Mouse (Mus musculus) forebrain, embryonic 10.5 days (tissue): ENCODE results near the gene H2-D1. TPM values are rescaled to one million over a fixed set of nuclear protein-coding genes. Genes with fewer than 3 reads are reported as not detected.

Experiments
- DNase-seq: peaks from one replicate; pipeline ENCODE4 v3.0.0-alpha.2; 2017; ENCODE audit warnings: low spot score; ENCODE audit errors: extremely low spot score
- H3K27ac ChIP-seq: fragments of 300-500 bp; sonication (generic); 2 replicates; pipeline ENCODE4 v1.5.1; 2016; ENCODE audit warnings: mild to moderate bottlenecking
- H3K27me3 ChIP-seq: fragments of 300-500 bp; sonication (generic); 2 replicates; pipeline ENCODE4 v1.6.1; 2016; ENCODE audit warnings: mild to moderate bottlenecking; ENCODE audit not compliant: poor library complexity, severe bottlenecking
- H3K36me3 ChIP-seq: fragments of 300-500 bp; sonication (generic); replicated peaks from 2 replicates; pipeline ENCODE4 v1.6.1; 2016; ENCODE audit warnings: mild to moderate bottlenecking, moderate library complexity
- H3K4me1 ChIP-seq: fragments of 300-500 bp; sonication (generic); 2 replicates; pipeline ENCODE4 v1.6.1; 2016
- H3K4me3 ChIP-seq: fragments of 300-500 bp; sonication (generic); 2 replicates; pipeline ENCODE4 v1.5.1; 2016; ENCODE audit warnings: mild to moderate bottlenecking, moderate library complexity
- H3K9me3 ChIP-seq: fragments of 300-500 bp; sonication (generic); 2 replicates; pipeline ENCODE4 v1.6.1; 2016; ENCODE audit warnings: mild to moderate bottlenecking, moderate library complexity
- WGBS: fragments of 180-500 bp; shearing (Covaris S2); methylation state at CpG from one replicate; pipeline ENCODE4 v1.1.7; 2016; 5-methylcytosine and 5-hydroxymethylcytosine counted together
- polyA plus RNA-seq: library from polyadenylated mRNA; unstranded; fragments of >200 nt; fragmentation: Nextera tagmentation; extraction: Ambion mirVana; gene quantifications from 2 replicates; pipeline ENCODE4 v1.2.1, GENCODE M21; 2016

Gene H2-D1
- polyA plus RNA-seq, result 57.8 and 58.6 TPM in 2 replicates

- WGBS, result under 1% methylated on average over 64 of the region's 73 CpGs
- Histone ChIP-seq H3K4me3 (peak within 1 kb of the TSS; percentile 82), H3K36me3 (no peaks in the 10 kb centered on the region), H3K27ac (peak within 1 kb of the TSS; percentile 83), H3K27me3 (peaks cover 56% of the 10 kb centered on the region), H3K4me1 (peaks cover 23% of the 10 kb centered on the region), H3K9me3 (no peaks in the 10 kb centered on the region)
- DNase-seq, result peak; percentile 83
Measured at GRCm38 (mm10) chr17:35262664-35263522, at the start of gene H2-D1. TSS of gene H2-D1 (plus strand) at chr17:35262730.

GRCm38 (mm10) chr17:35213071-35213470, 49.5 kb upstream of the H2-D1 start:
- WGBS, result 89% methylated on average over 5 of the region's 5 CpGs
- no peaks in the 10 kb centered on the region for H3K9me3 ChIP-seq
- H3K27ac ChIP-seq, result no peak overlapping the region
- DNase-seq, result no peak
- no peak overlapping the region for H3K4me3 ChIP-seq
- no peaks in the 10 kb centered on the region for H3K36me3 ChIP-seq
- H3K4me1 ChIP-seq, result peaks cover 14% of the 10 kb centered on the region; the same call in 1 of the 2 replicates
- no peaks in the 10 kb centered on the region for H3K27me3 ChIP-seq

GRCm38 (mm10) chr17:35218516-35219193, 43.9 kb upstream of the H2-D1 start:
- WGBS, result 83% methylated on average over 18 of the region's 18 CpGs
- Histone ChIP-seq H3K27me3 (no peaks in the 10 kb centered on the region), H3K4me1 (peaks cover 5% of the 10 kb centered on the region; the same call in 1 of the 2 replicates), H3K36me3 (peaks cover 43% of the 10 kb centered on the region), H3K4me3 (no peak overlapping the region), H3K9me3 (no peaks in the 10 kb centered on the region), H3K27ac (no peak overlapping the region)
- DNase-seq, result no peak

GRCm38 (mm10) chr17:35219601-35220041, 42.9 kb upstream of the H2-D1 start:
- Histone ChIP-seq H3K27ac (no peak overlapping the region), H3K4me3 (no peak overlapping the region), H3K9me3 (no peaks in the 10 kb centered on the region), H3K4me1 (0 out of 2 replicates have a peak, but pooled peaks cover under 1% of the 10 kb centered on the region), H3K27me3 (no peaks in the 10 kb centered on the region), H3K36me3 (peaks cover 50% of the 10 kb centered on the region)
- DNase-seq, result no peak
- WGBS, result 88% methylated on average over 6 of the region's 6 CpGs

GRCm38 (mm10) chr17:35220156-35220952, 42.2 kb upstream of the H2-D1 start, which contains the start of gene Gm16181:
TSS of gene Gm16181 (plus strand) at chr17:35220834.
- H3K27ac ChIP-seq, result no peak within 1 kb of the TSS
- 87% methylated on average over 28 of the region's 28 CpGs for WGBS

GRCm38 (mm10) chr17:35222299-35222698, 40.2 kb upstream of the H2-D1 start:
- no peak for DNase-seq
- H3K9me3 ChIP-seq, result no peaks in the 10 kb centered on the region
- 87% methylated on average over 6 of the region's 6 CpGs for WGBS
- H3K27ac ChIP-seq, result no peak overlapping the region
- no peak overlapping the region for H3K4me3 ChIP-seq
- H3K4me1 ChIP-seq, result no peaks in the 10 kb centered on the region
- peaks cover 72% of the 10 kb centered on the region for H3K36me3 ChIP-seq
- H3K27me3 ChIP-seq, result no peaks in the 10 kb centered on the region

More at GRCm38 (mm10) chr17:35220156-35220952, 42.2 kb upstream of the H2-D1 start, which contains the start of gene Gm16181:
- H3K9me3 ChIP-seq, result no peaks in the 10 kb centered on the region
- H3K4me3 ChIP-seq, result no peak within 1 kb of the TSS
- H3K27me3 ChIP-seq, result no peaks in the 10 kb centered on the region
- peaks cover 56% of the 10 kb centered on the region for H3K36me3 ChIP-seq
- no peak for DNase-seq
- H3K4me1 ChIP-seq, result no peaks in the 10 kb centered on the region

- H3K27me3 ChIP-seq, result no peaks in the 10 kb centered on the region
- no peak for DNase-seq
- 92% methylated on average over 4 of the region's 4 CpGs for WGBS
- peaks cover 82% of the 10 kb centered on the region for H3K36me3 ChIP-seq
- H3K9me3 ChIP-seq, result no peaks in the 10 kb centered on the region
- H3K4me1 ChIP-seq, result no peaks in the 10 kb centered on the region
- no peak overlapping the region for H3K4me3 ChIP-seq
- no peak overlapping the region for H3K27ac ChIP-seq
Measured at GRCm38 (mm10) chr17:35224641-35225040, 37.9 kb upstream of the H2-D1 start.

- peaks cover 82% of the 10 kb centered on the region for H3K36me3 ChIP-seq
Measured at GRCm38 (mm10) chr17:35225456-35225855, 37.1 kb upstream of the H2-D1 start.

GRCm38 (mm10) chr17:35226561-35227046, 35.9 kb upstream of the H2-D1 start:
- no peak for DNase-seq
- Histone ChIP-seq H3K36me3 (peaks cover 84% of the 10 kb centered on the region), H3K9me3 (no peaks in the 10 kb centered on the region), H3K27me3 (no peaks in the 10 kb centered on the region), H3K4me1 (peaks cover under 1% of the 10 kb centered on the region), H3K4me3 (no peak overlapping the region), H3K27ac (no peak overlapping the region)
- WGBS, result 86% methylated on average over 14 of the region's 14 CpGs

More at GRCm38 (mm10) chr17:35225456-35225855, 37.1 kb upstream of the H2-D1 start:
- Histone ChIP-seq H3K27me3 (no peaks in the 10 kb centered on the region), H3K4me1 (no peaks in the 10 kb centered on the region), H3K4me3 (no peak overlapping the region), H3K9me3 (no peaks in the 10 kb centered on the region), H3K27ac (no peak overlapping the region)
- WGBS, result 94% methylated on average over 5 of the region's 5 CpGs
- no peak for DNase-seq

GRCm38 (mm10) chr17:35231022-35231421, 31.5 kb upstream of the H2-D1 start:
- no peak overlapping the region for H3K4me3 ChIP-seq
- H3K36me3 ChIP-seq, result peaks cover 66% of the 10 kb centered on the region
- peaks cover 29% of the 10 kb centered on the region for H3K4me1 ChIP-seq
- no peak overlapping the region for H3K27ac ChIP-seq
- DNase-seq, result no peak
- H3K27me3 ChIP-seq, result no peaks in the 10 kb centered on the region
- H3K9me3 ChIP-seq, result no peaks in the 10 kb centered on the region
- whole genome bisulfite sequencing, result 94% methylated on average over 10 of the region's 10 CpGs

- peak overlapping the region; percentile 23; the same call in 1 of the 2 replicates for H3K4me3 ChIP-seq
- peaks cover 39% of the 10 kb centered on the region for H3K4me1 ChIP-seq
- H3K27ac ChIP-seq, result no peak overlapping the region
- WGBS, result 16% methylated on average over 12 of the region's 12 CpGs
- peak; percentile 86 for DNase-seq
- no peaks in the 10 kb centered on the region for H3K27me3 ChIP-seq
- no peaks in the 10 kb centered on the region for H3K9me3 ChIP-seq
- peaks cover 60% of the 10 kb centered on the region for H3K36me3 ChIP-seq
Measured at GRCm38 (mm10) chr17:35232043-35232442, 30.5 kb upstream of the H2-D1 start.

GRCm38 (mm10) chr17:35232659-35233058, 29.9 kb upstream of the H2-D1 start:
- DNase-seq, result no peak
- H3K9me3 ChIP-seq, result no peaks in the 10 kb centered on the region
- peaks cover 41% of the 10 kb centered on the region for H3K4me1 ChIP-seq
- H3K4me3 ChIP-seq, result no peak overlapping the region
- H3K27ac ChIP-seq, result no peak overlapping the region
- peaks cover 57% of the 10 kb centered on the region for H3K36me3 ChIP-seq
- WGBS, result 92% methylated on average over 5 of the region's 5 CpGs
- no peaks in the 10 kb centered on the region for H3K27me3 ChIP-seq
